Mouse (Mus musculus) ovary, postnatal 14 days (tissue): ENCODE measurements at regions not wholly inside any gene's neighbourhood (a gene's known extent, or its start where the extent isn't known, plus 50 kb on each side); places are given as distances from the start of the nearest gene placed in this dataset.
"Not testable (repeated sequence)": the region's sequence is repeated elsewhere in the genome, so short reads cannot be mapped to it uniquely, and the experiment has no call there.

ENCODE experiments used
- DNase-seq: peaks from one replicate; pipeline ENCODE4 v3.0.0; 2022; ENCODE audit warnings: low spot score

DNA sequence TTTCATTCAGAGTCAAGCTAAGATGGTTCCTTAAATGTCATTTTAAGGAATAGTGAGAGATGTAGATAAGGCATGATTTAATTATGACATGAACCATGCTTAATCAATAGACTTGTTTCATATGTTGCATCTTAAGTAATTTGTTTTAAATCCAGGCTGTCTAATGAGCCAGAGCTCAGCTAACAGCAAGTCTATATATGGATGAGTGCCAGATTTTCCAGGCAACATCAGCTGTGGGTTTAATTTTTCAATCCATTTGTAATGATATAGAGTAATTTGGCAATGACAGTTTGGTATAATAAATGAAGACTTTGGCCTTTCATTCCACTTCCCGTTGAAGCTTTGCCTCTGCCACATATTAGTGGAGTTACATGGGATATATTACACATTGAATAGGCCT lies 677.3 kb upstream of the Sorcs1 start:
- no peak for DNase-seq

DNA sequence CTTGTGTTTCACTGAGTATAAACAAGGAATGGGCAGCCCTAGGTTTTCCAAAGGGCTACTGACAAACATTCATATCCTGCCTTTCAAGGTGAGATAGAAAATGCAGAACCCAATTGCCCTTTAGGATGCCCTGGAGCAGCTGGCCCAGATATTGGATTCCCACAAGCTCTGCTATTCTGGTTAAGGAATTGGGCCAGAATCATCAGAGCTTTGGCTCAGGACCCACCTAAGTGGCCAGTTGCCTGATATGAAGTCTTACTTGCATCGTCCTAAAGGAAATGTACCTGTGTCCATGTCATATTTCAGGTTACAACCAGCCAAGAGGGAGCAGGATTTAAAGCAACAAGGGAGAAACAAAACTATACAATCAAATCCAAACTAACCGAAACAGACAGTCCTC lies 662.0 kb upstream of the Sorcs1 start:
- DNase-seq: no peak

DNA sequence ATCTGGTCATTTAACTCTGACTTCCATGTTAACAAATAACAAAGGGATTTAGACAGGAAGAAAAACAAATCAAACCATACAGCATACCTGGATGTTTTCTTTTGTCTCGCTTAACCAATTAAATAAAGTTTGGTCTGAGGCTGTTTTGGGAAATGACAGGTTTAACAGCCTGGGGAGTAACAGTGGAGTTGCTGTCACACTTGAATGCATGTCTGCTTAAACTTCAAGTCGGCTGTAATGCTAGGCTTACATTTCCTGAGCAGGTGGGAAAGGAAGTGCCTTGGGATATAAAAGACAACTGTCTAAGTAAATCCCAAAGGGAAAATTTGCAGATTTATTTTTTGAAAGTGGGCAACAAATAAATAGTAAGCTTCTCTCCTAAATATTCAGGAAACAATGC lies 651.6 kb upstream of the Sorcs1 start:
- no peak for DNase-seq

DNA sequence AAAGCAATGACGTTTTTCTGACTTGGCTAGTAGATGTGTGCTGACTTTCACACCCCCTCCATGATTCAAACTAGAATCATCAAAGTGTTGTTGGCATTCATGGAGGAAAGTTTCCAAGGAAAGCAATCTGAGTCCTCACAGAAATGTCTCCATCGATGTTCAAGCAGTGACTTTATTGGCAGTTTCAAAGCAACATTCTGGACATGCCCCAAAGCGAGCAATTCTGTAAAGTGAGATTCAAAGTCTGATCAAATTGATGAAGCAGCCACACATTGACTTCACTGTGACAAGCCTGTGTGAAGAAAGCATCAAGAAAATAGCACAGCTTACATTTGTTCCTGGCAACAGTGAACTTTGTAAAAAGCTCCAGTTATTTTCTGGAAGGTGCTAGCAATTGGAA lies 625.3 kb upstream of the Sorcs1 start:
- DNase-seq: no peak

DNA sequence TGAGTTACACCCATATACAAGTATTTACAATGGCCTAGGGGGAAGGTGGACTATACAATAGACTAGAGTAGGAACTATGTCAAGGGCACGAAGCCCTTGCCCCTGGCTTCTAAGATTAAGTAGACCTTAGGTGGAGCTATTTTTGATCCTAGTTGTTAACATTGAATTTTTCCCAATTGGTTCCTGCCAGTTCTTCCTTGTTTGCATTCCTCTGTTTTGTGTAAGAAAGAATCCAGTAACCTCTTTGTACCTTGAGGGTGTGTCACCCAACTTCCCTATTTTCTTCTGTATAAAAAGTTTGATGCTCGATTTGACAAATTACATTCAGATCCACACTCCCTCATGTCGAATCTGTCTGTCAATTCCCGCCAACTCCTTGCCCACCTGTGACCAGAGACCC lies 618.2 kb upstream of the Sorcs1 start:
- DNase-seq: not testable (repeated sequence)

DNA sequence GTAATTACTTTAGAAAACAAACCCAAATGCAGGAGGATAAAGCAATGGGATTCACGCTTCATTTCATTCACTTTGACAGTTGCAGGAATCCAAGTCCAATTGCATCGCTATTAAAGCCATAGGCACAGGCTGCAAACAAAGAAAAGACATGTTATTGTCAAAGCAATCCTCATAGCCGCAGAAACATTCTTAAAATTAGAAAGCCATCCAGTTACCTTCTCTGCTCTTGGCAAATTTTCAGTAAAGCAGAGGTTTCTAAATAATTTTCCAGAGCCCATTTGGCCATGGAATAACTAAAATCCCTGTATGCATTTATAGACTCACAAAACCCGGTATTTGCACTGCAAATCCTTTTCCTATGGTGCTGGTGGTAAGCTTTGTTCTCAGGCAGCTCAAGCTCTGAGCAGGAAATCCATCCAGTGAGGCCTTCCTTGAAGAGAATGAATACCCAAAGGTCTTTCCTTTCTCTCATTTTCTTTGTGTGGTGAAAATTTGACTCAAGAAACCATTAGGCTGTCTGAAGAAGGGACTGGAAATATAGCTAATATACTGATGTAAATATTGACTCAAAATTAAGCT lies 590.6 kb upstream of the Sorcs1 start:
- no peak for DNase-seq

DNA sequence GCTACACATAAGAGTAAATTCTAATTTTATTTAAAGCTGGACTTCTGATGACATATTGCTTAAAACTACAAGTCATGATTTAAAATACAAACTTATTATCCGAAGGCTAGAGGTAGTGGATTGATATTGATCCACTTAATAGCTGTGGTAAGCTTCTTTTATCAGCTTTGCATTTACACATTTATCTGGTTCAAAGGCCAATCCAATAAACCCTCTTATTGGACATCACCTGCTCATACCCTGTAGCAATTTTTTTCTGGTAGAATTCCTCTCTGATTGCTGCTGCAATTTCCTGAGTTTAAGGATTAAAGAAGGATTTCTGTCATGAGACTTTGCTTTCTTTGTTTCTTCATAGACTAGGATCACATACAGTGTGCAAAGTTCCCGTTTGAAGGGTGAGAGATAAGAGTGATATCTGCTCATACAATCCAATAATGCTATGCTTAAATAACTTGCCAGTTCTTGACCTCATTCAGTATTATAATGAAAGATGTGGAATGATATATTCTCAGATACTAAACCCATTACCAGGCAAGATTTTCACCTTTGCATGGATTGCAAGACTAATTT lies 561.9 kb upstream of the Sorcs1 start:
- DNase-seq: no peak

DNA sequence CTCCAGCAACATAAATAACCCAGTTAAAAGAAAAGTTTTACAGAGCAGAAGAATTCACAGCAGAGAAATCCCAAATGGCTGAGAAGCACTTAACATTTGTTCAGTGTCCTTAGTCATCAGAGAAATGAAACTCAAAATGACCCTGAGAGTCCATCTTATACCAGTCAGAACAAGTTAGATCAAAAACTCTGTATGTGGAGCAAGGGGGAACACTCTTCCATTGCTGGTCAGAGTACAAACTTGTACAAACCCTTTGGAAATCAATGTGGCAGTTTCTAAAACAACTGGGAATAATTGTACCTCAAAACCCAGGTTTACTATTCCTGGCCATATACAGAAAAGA lies 559.7 kb upstream of the Sorcs1 start:
- no peak for DNase-seq

DNA sequence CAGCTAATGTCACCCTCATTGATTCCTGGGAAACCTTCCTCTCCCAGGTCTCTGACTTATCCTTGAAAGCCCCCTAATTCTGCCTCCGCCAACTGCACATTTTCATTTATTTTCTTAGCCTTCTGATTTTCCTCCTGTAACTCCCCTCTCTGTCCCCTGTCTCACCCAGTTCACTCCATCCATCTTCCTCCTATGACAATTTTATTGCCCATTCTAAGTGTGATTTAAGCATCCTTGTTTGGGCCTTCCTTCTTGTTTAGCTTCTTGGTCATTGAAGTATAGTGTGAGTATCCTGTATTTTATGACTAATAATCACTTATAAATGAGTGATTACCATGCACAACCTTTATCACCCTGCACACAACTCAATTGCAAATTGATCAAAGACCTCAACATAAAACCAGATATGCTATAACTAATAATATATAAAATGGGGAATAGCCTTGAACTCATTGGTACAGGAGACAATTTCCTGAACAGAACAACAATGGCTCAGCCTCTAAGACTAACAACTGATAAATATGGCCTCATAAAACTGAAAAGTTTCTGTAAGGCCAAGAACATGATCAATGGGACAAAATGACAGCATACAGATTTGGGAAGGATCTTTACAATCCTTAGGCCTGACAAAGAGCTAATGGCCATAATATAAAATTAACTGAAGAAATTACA lies 559.2 kb upstream of the Sorcs1 start:
- DNase-seq: no peak

DNA sequence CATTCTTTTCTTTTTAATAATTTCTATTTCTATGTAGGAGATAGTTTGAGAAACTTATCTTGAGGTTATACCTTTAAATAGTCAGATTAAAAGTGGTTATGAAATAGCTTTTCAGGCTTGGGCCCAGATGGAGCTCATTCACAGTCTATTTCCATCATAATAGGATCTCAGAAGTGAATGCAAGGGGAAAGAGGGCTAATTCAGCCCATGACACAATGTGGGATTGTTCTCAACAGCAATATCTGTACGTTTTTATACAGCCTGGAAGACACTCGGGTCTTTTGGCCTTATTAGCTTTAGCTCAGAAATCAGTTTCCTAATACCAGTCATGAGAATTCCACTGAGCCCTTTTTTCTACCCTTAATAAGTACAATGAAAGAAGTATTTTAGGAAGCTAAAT lies 554.1 kb upstream of the Sorcs1 start:
- no peak for DNase-seq

DNA sequence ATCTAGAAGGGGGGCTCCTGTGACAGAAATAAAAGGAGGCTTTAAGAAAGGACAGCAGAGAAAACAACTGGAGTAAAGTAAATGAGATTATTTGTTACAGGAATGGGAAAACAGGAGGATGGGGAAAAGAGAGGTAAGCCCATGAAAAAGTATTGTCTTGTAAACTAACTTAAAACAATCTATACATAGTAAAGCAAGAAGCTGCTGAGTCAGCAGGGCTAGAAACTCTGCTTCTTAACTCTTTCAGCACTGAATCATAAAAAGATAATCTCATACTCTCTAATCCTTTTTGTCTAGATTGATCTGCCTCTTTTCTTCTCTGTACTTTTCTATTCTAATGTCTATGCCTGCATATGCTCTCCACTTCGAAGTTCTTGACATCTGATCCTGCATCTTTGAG lies 548.5 kb upstream of the Sorcs1 start:
- no peak for DNase-seq

DNA sequence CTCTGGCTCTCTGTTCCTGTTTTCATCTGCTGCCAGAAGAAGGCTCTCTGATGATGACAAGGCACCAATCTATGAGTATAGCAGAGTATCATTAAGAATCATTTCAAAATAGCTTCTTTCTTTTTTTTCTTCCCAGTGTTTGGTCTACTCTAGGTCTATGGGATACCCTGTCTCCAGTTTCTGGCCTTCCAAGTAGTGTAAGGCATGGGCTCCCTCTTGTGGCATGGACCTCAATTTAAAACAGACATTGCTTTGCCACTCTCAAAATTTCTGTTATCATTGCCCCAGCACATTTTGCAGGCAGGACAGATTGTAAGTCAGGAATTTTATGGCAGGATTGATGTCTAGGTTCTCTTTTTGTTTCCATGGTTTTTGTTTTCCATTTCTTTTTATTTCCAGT lies 522.9 kb upstream of the Sorcs1 start:
- DNase-seq: peak; percentile 2
